Mouse (Mus musculus) monocyte, adult 5-6 weeks (primary cell): Measurements from ENCODE around the gene Neil3. TPM values are rescaled to one million over a fixed set of nuclear protein-coding genes. Genes with fewer than 3 reads are reported as not detected.
"Not testable (repeated sequence)": the region's sequence is repeated elsewhere in the genome, so short reads cannot be mapped to it uniquely, and the experiment has no call there.

Experiments used
- ATAC-seq: fragments of 153-309, 156-312 bp; replicated peaks from 2 replicates; pipeline ENCODE4 v1.8.0; 2017; ENCODE audit warnings: mild to moderate bottlenecking; ENCODE audit not compliant: low TSS enrichment, insufficient number of reproducible peaks, severe bottlenecking, poor library complexity, low FRiP score
- total RNA-seq: library from RNA; stranded (forward); fragments of 200-1000, 200-491, 200-594 nt; gene quantifications from 3 replicates; pipeline ENCODE4 v1.2.3, GENCODE M21; 2017

Gene Neil3
- total RNA-seq, 1 experiment from 2014 or later = 0.48 TPM

- ATAC-seq = no peak
These were observed 76.3 kb downstream of the Neil3 start for GRCm38 (mm10) chr8:53562441-53563040.

GRCm38 (mm10) chr8:53539585-53539984 is 99.3 kb downstream of the Neil3 start:
- ATAC-seq = no peak

GRCm38 (mm10) chr8:53538049-53538448 is 100.8 kb downstream of the Neil3 start:
- not testable (repeated sequence) for ATAC-seq

Other genes starting within 250 kb of the Neil3 start
- 10.2 to 16.8 TPM (median 15.6 TPM) in 3 replicates for gene Aga, start 127.3 kb downstream of the Neil3 start, total RNA-seq